Mouse (Mus musculus): Measurements from ENCODE around the gene Fzr1. TPM values are rescaled to one million over a fixed set of nuclear protein-coding genes. Genes with fewer than 3 reads are reported as not detected.
A peak's percentile ranks its signal among the peaks of the same experiment; 100 is the strongest.

The Fzr1 gene
- total and polyA plus RNA-seq, 3 experiments = 20.7 to 115 TPM; not detected in 1

- no peak for DNase-seq (ENCODE audit: low read depth, low spot score)
- Histone ChIP-seq H3K9ac (ENCODE audit: control insufficient read depth, low read depth, low read length, poor library complexity, severe bottlenecking) (peak overlapping the region; percentile 71), H3K4me3 (ENCODE audit: control insufficient read depth in 1 of 2, insufficient read depth in 1 of 2, low read depth in 2 of 2, low read length in 2 of 2) (peak overlapping the region; percentile 49 to 57), H3K27me3 (ENCODE audit: control insufficient read depth in 1 of 2, insufficient read depth in 2 of 2, low read length in 2 of 2) (no peaks in the 10 kb centered on the region), H3K36me3 (ENCODE audit: control insufficient read depth in 1 of 2, insufficient read depth in 2 of 2, low read length in 2 of 2) (peaks cover 0 to 17% of the 10 kb centered on the region in 2 experiments; a peak in 3 of 4 replicates), H3K9me3 (replicated peaks; ENCODE audit: insufficient read depth, low read length) (no peaks in the 10 kb centered on the region), H3K4me1 (ENCODE audit: control insufficient read depth in 1 of 2, insufficient read depth in 2 of 2, low read length in 2 of 2) (peaks cover 0 to 27% of the 10 kb centered on the region in 2 experiments; a peak in 3 of 4 replicates), H3K27ac (ENCODE audit: control insufficient read depth, low read depth, low read length) (no peak overlapping the region), H3K79me2 (ENCODE audit: control insufficient read depth, insufficient read depth, low read length, poor library complexity) (peaks cover 27% of the 10 kb centered on the region)
- TF ChIP-seq POLR2A (IDR thresholded peaks at IDR 0.05; ENCODE audit: control insufficient read depth in 1 of 2, insufficient read depth in 1 of 2, low read depth in 1 of 2, low read length in 2 of 2, poor library complexity in 1 of 2) (no peak), TCF12 (IDR thresholded peaks at IDR 0.05; ENCODE audit: low read depth, low read length) (no peak), EP300 (IDR thresholded peaks at IDR 0.05; ENCODE audit: low read depth in 1 of 2, low read length in 2 of 2) (no peak), MYB (IDR thresholded peaks at IDR 0.05; ENCODE audit: low read depth, low read length) (no peak), TBP (IDR thresholded peaks at IDR 0.05; ENCODE audit: low read depth, low read length) (no peak)
These were observed 20.1 kb downstream of the Fzr1 start for GRCm38 (mm10) chr10:81358209-81358608.

DNA sequence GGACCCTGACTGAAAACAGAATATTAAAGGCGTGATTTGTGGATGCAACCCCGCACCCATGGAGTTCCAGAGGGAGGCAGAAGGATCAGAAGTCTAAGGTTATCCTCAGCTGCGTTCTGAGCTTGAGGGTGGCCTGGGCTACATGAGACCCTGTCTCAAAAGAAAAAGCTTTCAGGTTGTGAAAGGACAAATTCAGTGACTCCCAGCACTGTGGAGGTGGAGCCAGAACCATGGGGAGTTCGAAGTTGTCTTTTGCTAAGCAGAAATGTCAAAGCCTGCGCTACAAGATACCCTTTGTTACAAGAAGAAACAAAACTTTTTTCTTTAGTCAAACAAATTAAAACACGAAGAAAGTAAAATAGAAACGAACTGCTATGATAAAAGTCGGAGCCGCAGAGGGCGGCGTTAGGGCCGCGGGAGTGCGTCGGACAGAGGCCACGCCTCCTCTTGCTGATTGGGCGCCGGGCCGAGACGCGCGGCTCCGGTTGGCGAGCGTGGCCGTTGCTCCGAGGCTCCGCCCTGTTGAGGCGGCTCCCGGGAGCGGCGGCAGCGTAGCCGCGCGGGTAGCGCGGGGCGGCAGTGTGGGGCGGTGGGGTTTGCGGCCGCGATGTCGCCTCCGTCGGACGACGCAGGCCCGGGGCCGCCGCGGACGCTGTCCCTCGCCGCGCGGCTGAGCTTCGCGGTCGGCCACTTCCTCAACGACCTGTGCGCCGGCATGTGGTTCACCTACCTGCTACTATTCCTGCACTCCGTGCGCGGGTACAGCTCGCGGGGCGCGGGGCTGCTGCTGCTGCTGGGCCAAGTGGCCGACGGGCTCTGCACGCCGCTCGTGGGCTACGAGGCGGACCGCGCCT, 21.1 kb downstream of the Fzr1 start, which contains the start of gene Mfsd12:
Gene Mfsd12 (plus strand): TSS at position 501 of the 854 bp plus-strand sequence.
- Histone ChIP-seq H3K4me3 (ENCODE audit: control insufficient read depth in 1 of 2, insufficient read depth in 1 of 2, low read depth in 2 of 2, low read length in 2 of 2) (peak within 1 kb of the TSS; percentile 62 to 68), H3K36me3 (ENCODE audit: control insufficient read depth in 1 of 2, insufficient read depth in 2 of 2, low read length in 2 of 2) (peaks cover 0 to 20% of the 10 kb centered on the region in 2 experiments; a peak in 3 of 4 replicates), H3K4me1 (ENCODE audit: control insufficient read depth in 1 of 2, insufficient read depth in 2 of 2, low read length in 2 of 2) (peaks cover 2 to 29% of the 10 kb centered on the region in 2 experiments; a peak in 3 of 4 replicates), H3K27me3 (ENCODE audit: control insufficient read depth in 1 of 2, insufficient read depth in 2 of 2, low read length in 2 of 2) (no peaks in the 10 kb centered on the region), H3K79me2 (ENCODE audit: control insufficient read depth, insufficient read depth, low read length, poor library complexity) (peaks cover 27% of the 10 kb centered on the region), H3K9ac (ENCODE audit: control insufficient read depth, low read depth, low read length, poor library complexity, severe bottlenecking) (peak within 1 kb of the TSS; percentile 84), H3K27ac (ENCODE audit: control insufficient read depth, low read depth, low read length) (peak within 1 kb of the TSS; percentile 96), H3K9me3 (replicated peaks; ENCODE audit: insufficient read depth, low read length) (no peaks in the 10 kb centered on the region)
- TF ChIP-seq NRF1 (IDR thresholded peaks at IDR 0.05; ENCODE audit: insufficient read depth, low read depth, low read length, poor library complexity, severe bottlenecking) (peak; percentile 26; the same call in 1 of the 2 replicates), CHD1 (IDR thresholded peaks at IDR 0.05; ENCODE audit: low read depth, low read length) (no peak), TAL1 (IDR thresholded peaks at IDR 0.05; ENCODE audit: low read length) (no peak), TCF12 (IDR thresholded peaks at IDR 0.05; ENCODE audit: low read depth, low read length) (peak; percentile 72), POLR2AphosphoS2 (IDR thresholded peaks at IDR 0.05; ENCODE audit: low read length) (no peak; the same call in 1 of the 2 replicates), HCFC1 (IDR thresholded peaks at IDR 0.05; ENCODE audit: low read depth, low read length) (peak; percentile 71), MEF2A (IDR thresholded peaks at IDR 0.05; ENCODE audit: extremely low read depth, insufficient replicate concordance, low read depth, low read length, poor library complexity, severe bottlenecking) (no peak), POLR2A (IDR thresholded peaks at IDR 0.05; ENCODE audit: control insufficient read depth in 1 of 2, insufficient read depth in 1 of 2, low read depth in 1 of 2, low read length in 2 of 2, poor library complexity in 1 of 2) (peak; percentile 84 to 92), SIN3A (IDR thresholded peaks at IDR 0.05; ENCODE audit: low read length) (peak; percentile 75), ZC3H11A (IDR thresholded peaks at IDR 0.05; ENCODE audit: low read depth, low read length) (no peak), UBTF (IDR thresholded peaks at IDR 0.05; ENCODE audit: borderline replicate concordance, insufficient read depth, low read depth, low read length) (0 out of 2 replicates have a peak, but pooled peaks have one; percentile 58), CTCF (IDR thresholded peaks at IDR 0.05 in 2 of 3, conservative IDR thresholded peaks at IDR 0.05 in 1 of 3; ENCODE audit: control insufficient read depth in 1 of 3, insufficient read depth in 1 of 3, low read depth in 2 of 3, low read length in 3 of 3, poor library complexity in 1 of 3, severe bottlenecking in 1 of 3) (no peak), MXI1 (IDR thresholded peaks at IDR 0.05; ENCODE audit: low read depth, low read length) (peak; percentile 56; the same call in 1 of the 2 replicates), ELF1 (IDR thresholded peaks at IDR 0.05; ENCODE audit: low read depth, low read length) (no peak), TBP (IDR thresholded peaks at IDR 0.05; ENCODE audit: low read depth, low read length) (peak; percentile 77), NELFE (IDR thresholded peaks at IDR 0.05; ENCODE audit: low read depth, low read length) (peak; percentile 85), USF1 (IDR thresholded peaks at IDR 0.05; ENCODE audit: low read depth, low read length) (0 out of 2 replicates have a peak, but pooled peaks have one; percentile 11)
- peak; percentile 94 for DNase-seq (ENCODE audit: low read depth, low spot score)

All from MEL (cell line).